Mouse (Mus musculus): ENCODE measurements around the gene Aprt. TPM values are rescaled to one million over a fixed set of nuclear protein-coding genes. Genes with fewer than 3 reads are reported as not detected.

The Aprt gene
- total RNA-seq, 2 experiments from 2014 or later = 39.6 to 40.1 TPM

- DNase-seq (ENCODE audit: low spot score) = no peak
Measured at GRCm38 (mm10) chr8:122564363-122565352, 12.1 kb downstream of the Aprt start.

DNA sequence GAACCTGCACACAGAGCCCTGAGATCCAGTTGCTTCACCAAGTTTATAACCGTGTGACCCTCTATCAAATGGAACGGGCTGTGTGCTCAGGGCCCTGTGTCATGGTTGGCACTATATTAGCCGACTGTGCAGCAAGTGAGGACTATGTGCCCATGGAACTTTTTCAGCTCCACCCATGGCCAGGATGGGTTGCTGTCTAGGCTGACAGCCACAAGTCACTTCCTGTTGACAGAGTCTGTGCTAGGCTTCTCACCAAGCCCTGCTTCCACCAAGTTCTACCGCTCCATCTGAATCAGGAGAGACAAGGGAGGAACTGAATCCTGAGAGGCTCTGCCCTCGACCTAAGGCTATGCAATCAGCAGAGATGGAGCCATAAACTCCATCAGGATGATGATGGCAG lies 15.5 kb downstream of the Aprt start:
- DNase-seq (ENCODE audit: low spot score) = no peak

GRCm38 (mm10) chr8:122558671-122559349 lies 17.9 kb downstream of the Aprt start:
- DNase-seq (ENCODE audit: low spot score) = no peak

GRCm38 (mm10) chr8:122557248-122558038 lies 19.3 kb downstream of the Aprt start:
- DNase-seq (ENCODE audit: low spot score) = no peak

GRCm38 (mm10) chr8:122556030-122557009 lies 20.4 kb downstream of the Aprt start:
- peak; percentile 38 for DNase-seq (ENCODE audit: low spot score)

- no peak for DNase-seq (ENCODE audit: low spot score)
Measured at GRCm38 (mm10) chr8:122554786-122555185, 21.9 kb downstream of the Aprt start.

DNA sequence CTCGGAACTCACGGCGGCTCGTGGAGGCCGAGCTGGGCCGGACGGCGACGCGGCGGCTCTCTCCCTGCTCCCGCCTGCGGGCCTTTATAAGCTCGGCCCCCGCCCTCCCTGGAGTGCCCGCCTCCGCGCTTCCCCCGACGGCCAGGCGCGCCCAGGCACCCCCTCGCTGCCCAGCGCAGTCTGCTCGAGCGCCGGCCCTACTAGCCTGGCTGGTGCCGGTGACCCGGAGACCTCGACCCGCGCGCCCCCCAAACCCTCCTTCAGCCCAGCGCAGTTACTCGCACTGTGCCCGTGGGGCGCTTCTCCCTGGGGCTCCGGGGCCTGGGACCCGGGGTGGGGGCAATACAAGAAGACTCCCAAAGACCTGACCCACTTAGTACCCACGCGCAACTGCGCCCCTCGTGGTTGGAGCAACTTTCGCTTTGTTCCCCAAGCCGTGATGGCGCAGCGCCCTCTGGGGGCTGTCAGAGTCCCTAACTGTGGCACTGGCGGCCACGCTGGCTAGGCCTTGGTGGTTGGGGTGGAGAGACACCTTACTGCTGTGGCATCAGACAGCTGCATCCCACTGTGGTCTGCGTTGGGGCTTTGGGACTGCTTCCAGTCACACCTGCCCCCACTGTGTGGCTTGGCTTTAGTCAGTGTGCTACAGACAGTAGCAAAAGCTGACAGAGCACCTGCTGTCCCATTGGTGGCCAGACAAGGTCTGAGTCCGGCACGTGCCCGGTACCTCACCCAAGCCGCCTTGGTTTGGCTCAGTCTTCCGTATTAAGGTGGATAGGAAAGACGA lies 25.3 kb downstream of the Aprt start, which contains the start of gene Piezo1:
Gene Piezo1 (minus strand): TSS at position 65 of the 787 bp plus-strand sequence.
- peak; percentile 94 for DNase-seq (ENCODE audit: low spot score)

- no peak for DNase-seq (ENCODE audit: low spot score)
Measured at GRCm38 (mm10) chr8:122550995-122551264, 25.8 kb downstream of the Aprt start.

DNA sequence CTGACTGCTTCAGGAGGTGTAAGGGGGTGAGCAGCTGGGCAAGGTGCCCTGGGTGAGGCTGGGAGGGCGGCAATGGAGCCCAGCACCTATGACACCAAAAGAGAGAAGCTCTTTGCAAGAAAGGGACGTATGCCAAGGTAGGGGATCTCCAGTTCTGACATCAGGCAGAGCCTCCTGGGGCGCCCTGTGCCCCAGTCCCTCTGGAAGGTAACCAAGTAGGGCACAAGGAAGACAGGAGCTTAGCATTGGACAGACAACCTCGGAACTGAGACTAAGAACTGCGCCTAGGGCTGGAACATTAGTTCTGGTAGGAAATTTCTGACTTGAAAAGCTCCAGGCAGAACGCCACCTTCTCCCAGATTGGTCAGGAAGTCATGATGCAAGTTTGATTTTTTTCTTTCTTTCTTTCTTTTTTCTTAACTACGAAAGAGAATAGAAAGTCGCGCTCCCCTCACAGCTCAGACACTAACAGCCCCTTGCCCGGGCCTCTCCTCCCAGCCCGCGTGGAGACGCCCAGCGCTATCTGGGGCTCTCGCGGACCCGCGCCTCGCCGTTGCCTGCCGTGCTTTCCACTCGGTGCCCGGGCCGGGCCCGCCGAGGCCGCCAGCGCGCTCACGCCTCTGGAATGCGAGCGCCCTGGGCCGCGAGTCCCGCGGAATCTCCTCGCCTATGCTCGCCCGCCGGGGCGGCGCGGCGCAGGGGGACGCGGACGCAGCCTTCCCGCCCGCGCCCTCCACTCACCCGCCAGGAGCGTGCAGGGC lies 26.3 kb downstream of the Aprt start:
- peak; percentile 38 for DNase-seq (ENCODE audit: low spot score)

DNA sequence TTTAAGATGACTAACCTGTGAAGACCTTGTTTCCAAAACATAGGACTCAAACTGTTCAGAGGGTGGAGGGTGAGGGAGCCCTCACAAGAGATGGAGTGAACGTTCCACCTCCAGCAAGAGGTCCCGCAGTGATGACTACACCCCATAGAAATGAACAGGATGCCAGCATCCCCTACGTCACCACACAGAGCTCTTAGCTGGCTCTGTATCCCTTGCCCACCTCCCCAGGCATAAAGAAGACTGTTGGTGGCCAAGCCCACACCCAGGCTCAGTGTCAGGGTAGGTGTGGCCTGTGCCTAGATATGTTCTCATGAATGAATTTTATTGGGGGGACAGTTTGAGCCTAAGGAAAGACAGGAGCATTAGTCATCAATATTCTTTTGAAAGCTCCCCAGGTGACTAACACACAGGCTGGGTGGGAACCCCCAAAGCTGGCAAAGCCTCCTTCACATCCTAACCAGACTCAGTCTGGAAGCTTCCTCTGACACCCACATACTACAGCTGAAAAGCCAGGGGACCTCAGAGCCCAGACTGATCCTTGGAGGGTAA lies 27.7 kb downstream of the Aprt start:
- no peak for DNase-seq (ENCODE audit: low spot score)

DNA sequence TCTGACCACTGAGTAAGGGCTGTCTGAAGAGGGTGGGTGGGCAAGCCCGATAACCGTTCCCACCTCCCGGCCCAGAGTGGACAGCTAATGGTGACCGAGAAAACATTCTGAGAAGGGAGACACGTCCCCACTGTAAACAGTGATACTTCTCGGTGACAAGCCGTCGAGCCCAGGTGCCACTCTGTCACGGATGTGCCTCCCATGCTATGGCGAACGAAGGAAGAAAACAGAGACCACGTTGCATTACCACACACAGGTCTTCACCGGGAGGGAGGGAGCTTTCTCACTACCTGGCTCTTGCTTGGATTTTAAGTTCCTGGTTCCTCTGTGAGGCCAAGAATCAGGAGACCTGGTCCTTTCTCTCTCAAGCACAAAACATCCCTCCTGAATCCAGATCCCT lies 28.4 kb downstream of the Aprt start:
- DNase-seq (ENCODE audit: low spot score) = no peak

- no peak for DNase-seq (ENCODE audit: low spot score)
Measured at GRCm38 (mm10) chr8:122547815-122548214, 28.9 kb downstream of the Aprt start.

DNA sequence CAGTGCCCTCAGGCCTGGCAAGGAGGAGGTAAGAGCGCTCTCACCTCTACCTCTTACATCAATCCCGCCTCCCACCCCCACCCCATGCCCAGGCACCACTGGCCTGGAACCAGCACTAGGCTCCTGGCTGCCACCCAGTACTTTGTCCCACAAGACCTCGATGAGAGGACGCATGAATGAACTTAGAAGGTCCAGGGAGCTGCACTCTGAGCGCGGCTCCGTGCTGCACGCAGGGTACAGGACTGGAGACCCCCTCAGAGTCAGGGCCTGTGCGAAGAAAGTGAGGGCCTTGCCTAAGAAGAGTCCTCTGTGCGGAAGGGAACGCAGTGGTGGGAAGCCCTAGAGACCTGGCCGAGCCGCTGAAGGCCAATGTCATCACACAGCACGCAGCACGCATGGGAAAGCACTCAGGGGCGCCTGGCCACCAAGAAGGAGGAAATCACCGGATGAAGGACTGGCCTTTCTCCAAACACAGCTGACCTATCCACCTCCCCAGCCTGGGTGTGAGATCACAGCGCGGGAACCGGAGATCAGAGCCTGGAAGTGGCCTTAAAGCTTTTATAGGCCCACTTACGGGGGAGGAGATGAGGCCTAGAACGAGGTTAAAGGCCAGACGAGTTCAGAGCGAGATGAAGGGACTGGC lies 29.8 kb downstream of the Aprt start:
- DNase-seq (ENCODE audit: low spot score) = peak; percentile 64

- DNase-seq (ENCODE audit: low spot score) = no peak
Measured at GRCm38 (mm10) chr8:122546066-122546755, 30.5 kb downstream of the Aprt start.

- DNase-seq (ENCODE audit: low spot score) = no peak
Measured at GRCm38 (mm10) chr8:122544138-122544537, 32.6 kb downstream of the Aprt start.

GRCm38 (mm10) chr8:122538310-122539076 lies 38.2 kb downstream of the Aprt start:
- DNase-seq (ENCODE audit: low spot score) = no peak

- DNase-seq (ENCODE audit: low spot score) = no peak
Measured at GRCm38 (mm10) chr8:122537812-122538211, 38.9 kb downstream of the Aprt start.
